Mouse (Mus musculus): ENCODE measurements around the gene Nim1k.

DNA sequence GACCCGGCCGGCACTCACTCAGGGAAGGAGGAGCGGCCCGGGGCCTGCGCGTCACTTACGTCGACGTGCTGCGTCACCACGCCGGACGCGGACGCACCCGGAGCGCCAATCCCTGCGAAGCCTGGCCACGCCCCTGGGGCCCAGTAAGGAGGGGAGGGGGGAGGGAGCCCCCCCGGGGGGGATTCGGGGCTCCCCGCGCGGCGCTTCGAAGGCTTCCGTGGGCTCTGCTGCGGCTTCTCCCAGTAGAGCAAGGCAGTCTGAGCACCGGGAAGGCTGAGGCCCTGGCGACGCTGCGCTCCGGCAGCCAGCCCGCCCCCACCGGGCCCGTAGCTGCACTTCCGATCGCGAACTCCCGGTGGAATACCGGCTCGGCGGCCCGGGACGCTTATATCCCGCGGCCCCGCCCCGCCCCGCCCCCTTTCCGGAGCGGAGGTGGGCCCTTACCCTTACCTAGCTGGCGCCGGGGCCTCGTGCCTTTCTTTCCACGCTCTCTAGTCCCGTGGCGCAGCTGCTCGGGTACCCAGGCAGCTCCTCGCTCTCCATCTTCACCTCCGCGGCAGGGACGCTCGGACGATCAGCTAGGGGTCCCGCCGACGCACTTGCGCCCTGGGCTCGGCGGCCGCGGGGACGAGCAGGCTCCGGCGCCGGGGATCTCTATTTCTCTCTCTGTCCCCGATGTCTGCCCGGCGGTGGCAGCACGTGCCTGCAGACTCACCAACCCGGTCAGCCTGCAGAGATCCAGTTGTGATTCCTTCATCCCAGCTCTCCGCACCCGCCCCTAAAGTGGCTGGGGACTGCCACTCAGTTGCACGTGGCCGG lies 35.3 kb upstream of the Nim1k start, which contains the start of gene Zfp131:
- TF ChIP-seq CTCF (IDR thresholded peaks at IDR 0.05; ENCODE audit: borderline replicate concordance, control insufficient read depth, extremely low read depth, insufficient read depth, low read length, poor library complexity) (peak; percentile 7; the same call in 1 of the 2 replicates), POLR2A (IDR thresholded peaks at IDR 0.05; ENCODE audit: control insufficient read depth, extremely low read depth, insufficient read depth, low read length, poor library complexity) (no peak)

All from thymus, adult 2 months (tissue).